Mouse (Mus musculus): ENCODE measurements at regions not wholly inside any gene's neighbourhood (a gene's known extent, or its start where the extent isn't known, plus 50 kb on each side); places are given as distances from the start of the nearest gene placed in this dataset.
A peak's percentile ranks its signal among the peaks of the same experiment; 100 is the strongest.
"Not testable (repeated sequence)": the region's sequence is repeated elsewhere in the genome, so short reads cannot be mapped to it uniquely, and the experiment has no call there.

GRCm38 (mm10) chr16:51169294-51169693 is 578.3 kb upstream of the Ccdc54 start:
- no peak for DNase-seq (ENCODE audit: low read depth)

GRCm38 (mm10) chr16:51160768-51161167 is 569.8 kb upstream of the Ccdc54 start:
- DNase-seq (ENCODE audit: low read depth), result no peak

- no peak for DNase-seq (ENCODE audit: low read depth)
Observed at GRCm38 (mm10) chr16:51138575-51138974, 547.6 kb upstream of the Ccdc54 start.

DNA sequence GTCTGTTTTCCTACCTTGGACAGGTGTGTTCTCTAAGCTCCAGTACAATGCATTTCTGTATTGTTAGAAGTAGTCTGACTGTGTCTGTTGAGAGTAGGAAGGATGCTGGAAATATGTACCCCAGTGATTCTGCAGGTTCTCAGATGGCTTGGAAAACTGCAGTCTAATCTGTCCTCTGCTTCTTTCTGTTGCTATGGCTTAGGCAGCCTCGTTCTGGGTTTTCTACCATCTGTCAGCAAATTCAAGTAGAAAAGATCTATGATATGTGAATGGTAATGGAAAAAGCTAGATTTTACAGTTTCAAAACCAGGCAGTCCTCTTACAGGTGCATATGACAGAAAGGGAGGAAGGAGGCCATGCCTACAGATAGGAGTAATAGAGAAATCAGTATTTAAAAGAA is 528.9 kb upstream of the Ccdc54 start:
- DNase-seq (ENCODE audit: low read depth), result no peak

DNA sequence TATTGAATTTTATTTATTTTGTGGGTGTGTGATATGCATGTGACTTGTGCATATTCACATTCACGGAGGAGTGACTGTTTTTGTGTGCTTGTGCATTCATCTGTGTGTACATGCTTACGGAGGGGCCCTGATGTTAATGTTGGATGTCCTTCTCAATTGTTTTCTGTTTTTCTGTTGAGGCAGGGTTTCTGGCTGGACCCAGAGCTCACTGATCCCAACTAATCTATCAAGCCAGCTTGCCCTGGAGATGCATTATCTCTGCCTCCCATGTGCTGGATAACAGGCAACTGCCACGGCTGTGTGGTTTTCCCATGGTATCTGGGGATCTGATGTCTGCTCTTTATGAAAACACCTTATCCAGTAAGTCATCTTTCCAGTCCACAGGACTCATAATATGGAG is 527.4 kb upstream of the Ccdc54 start:
- DNase-seq (ENCODE audit: low read depth), result no peak

DNA sequence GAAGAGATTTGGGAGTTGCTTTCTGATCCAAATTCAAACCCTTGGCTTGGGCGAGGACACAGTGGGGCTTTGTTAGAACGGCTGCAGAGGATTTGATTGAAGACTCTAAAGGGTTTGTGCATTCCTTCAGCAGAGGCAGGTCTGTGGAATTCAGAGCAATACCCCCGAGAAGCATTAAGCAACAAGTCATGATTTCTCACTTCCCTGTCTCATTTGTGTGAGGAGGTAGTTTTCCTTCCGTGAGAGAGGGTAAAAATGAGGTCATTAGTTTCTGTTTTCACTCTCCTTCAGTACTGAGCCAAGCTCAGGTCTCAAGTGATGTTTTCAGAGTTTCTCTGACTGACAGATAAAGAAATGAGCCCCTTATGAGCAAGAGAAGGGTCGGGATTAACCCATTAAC is 526.9 kb upstream of the Ccdc54 start:
- peak; percentile 4 for DNase-seq (ENCODE audit: low read depth)

- DNase-seq (ENCODE audit: low read depth), result no peak
Observed at GRCm38 (mm10) chr16:51109864-51110263, 518.9 kb upstream of the Ccdc54 start.

- no peak for DNase-seq (ENCODE audit: low read depth)
Observed at GRCm38 (mm10) chr16:51107421-51107820, 516.5 kb upstream of the Ccdc54 start.

- no peak for DNase-seq (ENCODE audit: low read depth)
Observed at GRCm38 (mm10) chr16:51086556-51086955, 495.6 kb upstream of the Ccdc54 start.

GRCm38 (mm10) chr16:51080146-51080545 is 489.2 kb upstream of the Ccdc54 start:
- no peak for DNase-seq (ENCODE audit: low read depth)

DNA sequence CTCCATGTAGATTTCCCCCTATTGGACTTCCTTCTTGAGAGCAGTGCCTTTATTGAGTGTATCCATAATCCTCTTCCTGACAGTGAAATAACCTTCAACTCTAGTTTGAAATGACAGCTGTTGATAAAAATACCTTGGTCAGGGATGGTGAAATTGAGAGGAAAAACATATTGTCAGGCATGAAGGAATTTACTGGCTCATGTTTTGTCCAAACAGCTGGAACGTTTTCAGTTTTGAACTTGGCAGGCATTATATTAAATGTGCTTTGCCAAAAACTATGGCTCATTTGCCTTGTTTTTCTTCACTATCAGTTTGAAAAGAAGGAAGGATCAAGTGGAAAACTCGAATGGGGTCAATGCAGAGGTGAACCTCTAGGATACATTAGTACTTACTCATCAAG is 457.7 kb upstream of the Ccdc54 start:
- DNase-seq (ENCODE audit: low read depth), result peak; percentile 64

GRCm38 (mm10) chr16:51048169-51048568 is 457.2 kb upstream of the Ccdc54 start:
- no peak for DNase-seq (ENCODE audit: low read depth)

GRCm38 (mm10) chr16:51041311-51041710 is 450.4 kb upstream of the Ccdc54 start:
- no peak for DNase-seq (ENCODE audit: low read depth)

DNA sequence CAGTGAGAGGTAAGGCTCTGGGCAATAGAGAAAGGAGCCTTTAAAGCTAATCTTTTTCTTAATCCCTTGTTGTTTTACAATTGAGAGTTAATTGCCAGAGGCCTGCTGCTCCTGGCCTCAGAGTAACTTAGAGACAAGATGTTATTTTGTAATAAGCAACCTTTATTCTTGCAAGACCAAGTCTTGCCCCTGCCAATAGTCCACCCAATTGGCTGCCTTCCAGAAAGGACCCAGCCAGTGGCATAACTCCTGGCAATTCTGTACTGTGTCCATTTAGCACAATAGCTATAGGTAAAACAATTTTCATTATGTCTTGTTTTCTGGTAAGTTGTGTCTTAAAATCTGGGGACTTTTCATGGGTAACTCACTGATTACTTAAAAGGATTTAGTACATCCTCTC is 411.9 kb upstream of the Ccdc54 start:
- DNase-seq (ENCODE audit: low read depth), result no peak

DNA sequence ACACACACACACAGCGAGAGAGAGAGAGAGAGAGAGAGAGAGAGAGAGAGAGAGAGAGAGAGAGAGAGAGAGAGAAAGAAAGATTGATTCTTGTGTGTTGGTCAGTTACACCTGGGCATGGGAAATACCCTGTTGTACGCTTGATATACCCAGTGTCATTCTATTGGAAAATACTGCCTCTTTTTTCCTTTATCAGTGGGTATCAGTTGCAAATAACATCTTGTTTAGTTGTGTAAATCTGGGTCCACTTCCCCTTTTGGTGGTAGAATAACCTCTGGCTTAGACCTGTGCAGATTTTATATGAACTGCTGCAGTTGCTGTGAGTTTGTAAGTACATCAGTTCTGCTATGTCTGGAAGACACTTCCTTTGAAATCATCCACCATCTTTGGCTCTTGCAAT is 373.4 kb upstream of the Ccdc54 start:
- DNase-seq (ENCODE audit: low read depth), result no peak

DNA sequence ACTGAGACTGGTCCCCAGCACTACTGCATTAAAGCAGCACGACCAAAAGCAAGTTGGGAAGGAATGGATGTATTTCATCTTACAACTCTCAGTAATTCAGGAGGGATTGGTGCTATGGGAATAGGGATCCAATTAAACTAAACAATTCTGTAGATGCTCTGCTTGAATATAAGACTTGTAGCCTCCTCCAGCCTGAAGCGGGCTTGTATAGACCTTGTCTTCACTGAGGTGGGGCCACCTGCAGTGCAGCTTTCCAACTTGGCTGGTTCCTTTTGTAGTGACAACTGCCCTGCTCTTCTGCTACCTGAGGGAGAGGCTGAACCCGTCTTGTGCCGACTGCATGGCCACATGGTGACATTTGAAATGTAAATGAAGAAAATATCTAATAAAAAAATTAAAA is 353.1 kb upstream of the Ccdc54 start:
- DNase-seq (ENCODE audit: low read depth), result no peak

DNA sequence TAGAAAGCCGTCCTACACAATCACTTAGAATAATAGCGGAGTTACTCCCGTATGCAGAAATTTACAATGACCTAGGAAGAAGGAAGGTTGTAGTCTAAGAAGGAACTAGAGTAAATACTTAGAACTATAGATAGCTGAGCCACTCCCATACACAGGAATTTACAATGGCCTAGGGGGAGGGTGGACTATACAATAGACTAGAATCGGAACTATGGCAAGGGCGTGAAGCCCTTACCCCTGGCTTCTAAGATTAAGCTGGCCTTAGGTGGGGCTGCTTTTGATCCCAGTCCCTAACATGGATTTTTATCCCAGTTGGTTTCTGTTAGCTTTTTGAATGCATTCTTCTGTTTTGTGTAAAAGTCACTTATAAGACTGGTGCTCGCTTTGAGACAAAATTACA is 352.6 kb upstream of the Ccdc54 start:
- not testable (repeated sequence) for DNase-seq (ENCODE audit: low read depth)

DNA sequence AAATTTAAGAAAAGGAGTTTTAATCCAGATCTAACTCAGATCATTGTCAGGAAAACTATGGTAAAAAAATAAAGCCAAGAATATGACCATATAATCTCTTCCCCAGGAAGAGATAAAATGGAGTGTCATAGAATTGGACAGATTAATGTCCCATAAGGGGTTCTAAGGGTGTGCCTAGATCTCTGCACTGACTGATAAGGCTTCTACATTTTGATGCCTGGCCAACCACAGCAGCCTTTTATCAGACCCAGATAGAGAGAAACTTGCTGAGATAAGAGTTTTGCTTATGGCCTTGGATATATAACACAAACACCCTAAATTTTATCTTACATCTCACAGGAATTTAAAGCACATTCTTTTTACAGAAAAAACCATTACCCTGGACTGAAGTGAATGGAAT is 351.3 kb upstream of the Ccdc54 start:
- no peak for DNase-seq (ENCODE audit: low read depth)

DNA sequence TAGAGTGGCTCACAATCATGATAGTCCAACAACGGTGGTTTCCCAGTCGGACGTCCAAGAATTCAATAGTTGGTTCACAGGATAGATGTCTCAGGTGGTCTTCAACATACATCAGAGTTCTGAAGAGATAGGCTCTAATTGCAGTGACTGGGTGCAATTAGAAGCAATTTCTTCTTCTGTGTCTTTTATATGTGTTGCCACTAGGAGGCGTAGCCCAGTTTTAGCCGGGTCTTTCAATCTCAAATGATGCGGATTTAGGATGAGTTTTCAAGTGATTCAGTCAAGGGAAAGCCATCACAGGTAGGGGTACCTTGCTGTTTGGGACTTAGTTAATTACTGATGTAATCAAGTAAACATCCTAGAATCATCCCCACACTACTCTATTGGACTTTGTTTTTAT is 348.4 kb upstream of the Ccdc54 start:
- no peak for DNase-seq (ENCODE audit: low read depth)

DNA sequence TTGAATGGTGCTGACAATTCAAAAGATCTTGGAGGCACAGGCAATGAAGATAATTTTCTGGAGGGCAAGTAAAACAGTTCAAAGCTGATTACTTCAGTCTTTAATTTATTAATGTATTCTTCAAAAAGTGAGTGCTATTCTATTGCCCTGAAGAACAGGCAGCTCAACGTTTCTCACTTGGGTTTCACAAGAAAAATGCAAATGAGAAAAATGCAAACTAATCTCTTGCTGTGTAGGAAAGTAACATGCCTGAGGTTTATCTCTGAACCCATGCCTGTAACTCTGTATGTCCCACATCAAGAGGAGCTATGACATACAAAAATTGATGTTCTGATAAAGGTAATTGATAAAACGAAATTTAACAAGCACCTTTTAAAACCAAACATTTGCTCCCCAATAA is 316.8 kb upstream of the Ccdc54 start:
- no peak for DNase-seq (ENCODE audit: low read depth)

- DNase-seq (ENCODE audit: low read depth), result no peak
Observed at GRCm38 (mm10) chr16:50899151-50899550, 308.2 kb upstream of the Ccdc54 start.

- DNase-seq (ENCODE audit: low read depth), result no peak
Observed at GRCm38 (mm10) chr16:50877926-50878325, 287.0 kb upstream of the Ccdc54 start.

DNA sequence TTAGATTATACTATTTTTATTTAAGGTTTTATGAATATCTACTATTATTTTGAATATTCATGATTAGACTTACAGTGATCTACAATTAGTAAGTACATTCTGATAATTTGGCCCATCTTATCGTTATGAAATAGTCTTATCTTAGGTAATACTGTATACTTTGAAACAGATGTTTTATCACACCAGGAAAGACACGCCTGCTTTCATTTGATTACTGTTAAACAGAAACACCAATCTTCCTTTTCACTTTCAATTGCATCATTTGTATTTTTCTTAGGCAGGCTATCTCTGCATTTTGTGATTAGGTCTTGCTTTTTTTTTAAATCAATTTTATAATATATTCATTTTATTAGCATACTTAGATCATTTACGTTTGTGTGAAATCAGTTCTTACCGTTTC is 280.4 kb upstream of the Ccdc54 start:
- DNase-seq (ENCODE audit: low read depth), result no peak

GRCm38 (mm10) chr16:50863565-50863964 is 272.6 kb upstream of the Ccdc54 start:
- DNase-seq (ENCODE audit: low read depth), result no peak

DNA sequence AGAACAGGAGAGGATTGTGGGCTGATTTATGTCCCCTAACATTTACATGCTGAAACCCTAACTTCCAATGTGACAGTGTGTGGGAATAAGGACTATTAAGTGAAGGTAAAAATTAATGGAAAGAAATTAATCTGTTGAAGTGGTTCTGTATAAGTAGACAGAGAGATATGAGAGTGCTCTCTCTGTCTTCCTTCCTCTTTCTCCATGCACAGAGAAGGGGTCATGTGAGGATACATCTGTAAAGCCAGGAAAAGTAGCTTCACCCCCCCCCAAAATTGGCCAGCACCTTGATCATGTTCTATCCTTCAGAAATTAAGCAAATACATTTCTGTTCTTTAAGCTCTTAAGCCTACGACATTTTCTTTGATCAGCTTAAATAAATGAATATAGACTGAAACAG is 268.6 kb upstream of the Ccdc54 start:
- DNase-seq (ENCODE audit: low read depth), result no peak
